Mouse (Mus musculus) ES-E14 (cell line): ENCODE measurements at regions not wholly inside any gene's neighbourhood (a gene's known extent, or its start where the extent isn't known, plus 50 kb on each side); places are given as distances from the start of the nearest gene placed in this dataset.

ENCODE experiments used
- CHD2 ChIP-seq: IDR thresholded peaks from 2 replicates; pipeline ENCODE4 v1.6.1; 2014; ENCODE audit warnings: mild to moderate bottlenecking, low read depth, low read length, inconsistent platforms
- HCFC1 ChIP-seq: IDR thresholded peaks from 2 replicates; pipeline ENCODE4 v1.6.1; 2012; ENCODE audit warnings: low read length, inconsistent platforms, borderline replicate concordance; ENCODE audit not compliant: insufficient read depth
- MAFK ChIP-seq: IDR thresholded peaks from 2 replicates; pipeline ENCODE4 v1.6.1; 2014; ENCODE audit warnings: mild to moderate bottlenecking, low read depth, low read length, inconsistent platforms; ENCODE audit not compliant: insufficient read depth

GRCm38 (mm10) chr2:172148736-172149135 is 99.6 kb upstream of the Mc3r start:
- TF ChIP-seq HCFC1 (no peak), CHD2 (no peak), MAFK (no peak)
